15 mouse cellular contexts compared by ENCODE assay signal in the genomic region with DNA sequence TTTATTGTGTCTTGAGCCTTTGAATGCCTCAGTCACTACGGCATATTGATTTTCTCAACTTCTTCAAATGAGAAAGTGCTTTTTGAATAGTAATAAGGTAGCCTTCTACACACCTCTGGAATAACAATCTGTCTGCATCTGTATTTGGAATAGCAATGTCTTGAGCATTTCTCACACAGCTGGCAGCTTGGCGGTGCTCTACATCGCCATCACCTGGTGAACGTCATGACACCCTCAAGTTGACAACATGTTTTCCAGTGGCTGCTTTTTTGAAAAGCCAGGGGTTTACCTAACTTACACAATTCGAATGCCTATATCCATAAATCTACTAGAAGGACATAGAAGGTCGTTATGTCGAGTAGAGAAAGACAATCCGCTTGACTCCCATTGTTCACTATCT. TPM values are rescaled to one million over a fixed set of nuclear protein-coding genes. Genes with fewer than 3 reads are reported as not detected.
DNase-seq lines count a peak whose midpoint lies in the region; ATAC-seq and TF ChIP-seq lines count a peak whose summit lies in the region.
"Had no signal": no experiment of that assay in that cellular context is flagged by ENCODE, and none has a peak within 500 bp of the region (broad histone marks: within the 10 kb centered on the region; RNA-seq: fewer than 3 reads in every experiment).

No protein-coding gene starts in this region.

- no peaks in the 10 kb centered on the region for H3K79me2 ChIP-seq in CH12.LX (replicated peaks; ENCODE audit: control insufficient read depth, extremely low read depth, insufficient read depth, poor library complexity, severe bottlenecking)

- no peak overlapping the region for H3K9ac ChIP-seq in limb, embryonic 11.5 days (ENCODE audit: low read length)
- no peak overlapping the region for H3K9ac ChIP-seq in CH12.LX (ENCODE audit: insufficient read depth, low read depth)
- H3K9ac ChIP-seq: lung, embryonic 15.5 days had no signal

- ATAC-seq in cerebellum, adult (ENCODE audit: insufficient number of reproducible peaks, low FRiP score, low TSS enrichment), result no peak
- ATAC-seq in limb, embryonic 11.5 days (ENCODE audit: insufficient number of reproducible peaks, low FRiP score, low TSS enrichment, low read depth), result no peak
- ATAC-seq: inflammation-experienced regulatory T-cells, adult 6 months had no signal

- H3K4me3 ChIP-seq in cerebellum, adult 2 months (replicated peaks; ENCODE audit: insufficient read depth, low read depth, low read length), result no peak overlapping the region
- no peak overlapping the region for H3K4me3 ChIP-seq in limb, embryonic 11.5 days (ENCODE audit: low read depth, low read length)
- H3K4me3 ChIP-seq in limb, embryonic 10.5 days, result no peak overlapping the region
- no peak overlapping the region for H3K4me3 ChIP-seq in CH12.LX (replicated peaks in 1 of 3; ENCODE audit: low read depth in 2 of 3, low read length in 2 of 3, poor library complexity in 1 of 3)
- H3K4me3 ChIP-seq: forebrain, embryonic 10.5 days; lung, embryonic 15.5 days; midbrain, embryonic 10.5 days had no signal

- no peak for TF ChIP-seq POLR2A in cerebellum, adult 2 months (IDR thresholded peaks at IDR 0.05; ENCODE audit: borderline replicate concordance, insufficient read depth, low read length)
- TF ChIP-seq POLR2A in CH12.LX (IDR thresholded peaks at IDR 0.05; ENCODE audit: low read depth, low read length), result no peak
- no peak for TF ChIP-seq POLR2A in brain, embryonic 14.5 days (IDR thresholded peaks at IDR 0.05; ENCODE audit: borderline replicate concordance, extremely low read depth, insufficient read depth, insufficient read length, poor library complexity, severe bottlenecking)

- no peaks in the 10 kb centered on the region for H3K9me3 ChIP-seq in limb, embryonic 11.5 days (ENCODE audit: control insufficient read depth, low read length)
- H3K9me3 ChIP-seq in limb, embryonic 10.5 days (replicated peaks), result no peaks in the 10 kb centered on the region
- no peaks in the 10 kb centered on the region for H3K9me3 ChIP-seq in CH12.LX (replicated peaks; ENCODE audit: low read length)
- H3K9me3 ChIP-seq: forebrain, embryonic 10.5 days; lung, embryonic 15.5 days; midbrain, embryonic 10.5 days had no signal

- no peak for DNase-seq in cerebellum, adult 2 months
- peak; percentile 26 for DNase-seq in limb, embryonic 11.5 days (ENCODE audit: low spot score)
- no peak for DNase-seq in limb, embryonic 10.5 days (ENCODE audit: low spot score)
- DNase-seq in CH12.LX (ENCODE audit: extremely low read depth), result peak; percentile 17
- peak; percentile 18 for DNase-seq in brain, embryonic 14.5 days (ENCODE audit: low read depth)
- no peak for DNase-seq in yolk sac, embryonic 10.5 days (ENCODE audit: low spot score)
- DNase-seq in spleen, postnatal 4 days (ENCODE audit: low spot score in 2 of 2), result no peak
- DNase-seq: adrenal gland, adult 2 months; heart, adult 18-20 months; heart, postnatal 14 days had no signal

- no peak for TF ChIP-seq EP300 in CH12.LX (IDR thresholded peaks at IDR 0.05; ENCODE audit: low read length)

- no peak overlapping the region for H3K27ac ChIP-seq in cerebellum, adult 2 months (ENCODE audit: insufficient read depth, low read length)
- H3K27ac ChIP-seq in limb, embryonic 11.5 days (replicated peaks; ENCODE audit: low read depth, low read length), result no peak overlapping the region
- no peak overlapping the region for H3K27ac ChIP-seq in limb, embryonic 10.5 days
- no peak overlapping the region for H3K27ac ChIP-seq in CH12.LX (ENCODE audit: insufficient read depth, low read depth)
- H3K27ac ChIP-seq: forebrain, embryonic 10.5 days; lung, embryonic 15.5 days; midbrain, embryonic 10.5 days had no signal

- no peaks in the 10 kb centered on the region for H3K27me3 ChIP-seq in cerebellum, adult 2 months (ENCODE audit: control insufficient read depth, insufficient read depth, low read length)
- no peaks in the 10 kb centered on the region for H3K27me3 ChIP-seq in limb, embryonic 11.5 days (ENCODE audit: control insufficient read depth, insufficient read depth, low read length)
- H3K27me3 ChIP-seq in limb, embryonic 10.5 days (ENCODE audit: low read depth, poor library complexity, severe bottlenecking), result no peaks in the 10 kb centered on the region
- H3K27me3 ChIP-seq in CH12.LX (replicated peaks), result no peaks in the 10 kb centered on the region
- H3K27me3 ChIP-seq: lung, embryonic 15.5 days had no signal

- TF ChIP-seq CTCF in cerebellum, adult 2 months (IDR thresholded peaks at IDR 0.05; ENCODE audit: borderline replicate concordance, insufficient read depth, low read depth, low read length), result 0 out of 2 replicates have a peak, but pooled peaks have one; percentile 1
- TF ChIP-seq CTCF in CH12.LX (conservative IDR thresholded peaks at IDR 0.05 in 1 of 2, IDR thresholded peaks at IDR 0.05 in 1 of 2; ENCODE audit: low read depth in 2 of 2, low read length in 2 of 2), result peak; percentile 51 to 54; a peak in 3 of 4 replicates
- TF ChIP-seq CTCF in brain, embryonic 14.5 days (IDR thresholded peaks at IDR 0.05; ENCODE audit: borderline replicate concordance, extremely low read depth, insufficient read depth, insufficient read length), result peak; percentile 30; the same call in 1 of the 2 replicates

- H3K4me1 ChIP-seq in cerebellum, adult 2 months (ENCODE audit: control insufficient read depth, insufficient read depth, low read length), result no peaks in the 10 kb centered on the region
- no peaks in the 10 kb centered on the region for H3K4me1 ChIP-seq in limb, embryonic 11.5 days (ENCODE audit: control insufficient read depth, insufficient read depth, low read length)
- H3K4me1 ChIP-seq in limb, embryonic 10.5 days, result no peaks in the 10 kb centered on the region
- peaks cover 0 to 7% of the 10 kb centered on the region in 2 experiments; a peak in 2 of 4 replicates for H3K4me1 ChIP-seq in CH12.LX (ENCODE audit: control insufficient read depth in 1 of 2, insufficient read depth in 2 of 2)
- H3K4me1 ChIP-seq: forebrain, embryonic 10.5 days; lung, embryonic 15.5 days; midbrain, embryonic 10.5 days had no signal

- no peak for TF ChIP-seq RAD21 in CH12.LX (IDR thresholded peaks at IDR 0.05; ENCODE audit: low read depth, low read length)

- no peaks in the 10 kb centered on the region for H3K36me3 ChIP-seq in limb, embryonic 11.5 days (ENCODE audit: control insufficient read depth, insufficient read depth, low read length)
- no peaks in the 10 kb centered on the region for H3K36me3 ChIP-seq in limb, embryonic 10.5 days
- H3K36me3 ChIP-seq in CH12.LX (replicated peaks in 1 of 2; ENCODE audit: control insufficient read depth in 1 of 2, insufficient read depth in 1 of 2, low read length in 1 of 2), result no peaks in the 10 kb centered on the region
- H3K36me3 ChIP-seq: forebrain, embryonic 10.5 days; lung, embryonic 15.5 days; midbrain, embryonic 10.5 days had no signal

- in situ Hi-C loops in CH12.LX (cut with MboI; ENCODE audit: low pct_ligation_motif_present, low pct_unique_long_range_greater_than_20kb, low sequenced_read_pairs), result no loop called here

- WGBS in cerebellum, adult 2 months, result 71% methylated on average over 8 of the region's 8 CpGs
- WGBS in limb, embryonic 11.5 days, result 57% methylated on average over 8 of the region's 8 CpGs
- 62% methylated on average over 8 of the region's 8 CpGs for WGBS in limb, embryonic 10.5 days

- no peak overlapping the region for H3K4me2 ChIP-seq in limb, embryonic 11.5 days (ENCODE audit: low read depth, severe bottlenecking)
- H3K4me2 ChIP-seq in CH12.LX (ENCODE audit: insufficient read depth, low read depth, poor library complexity, severe bottlenecking), result no peak overlapping the region
- H3K4me2 ChIP-seq: lung, embryonic 15.5 days had no signal

- dilution Hi-C loops in CH12.LX (cut with MboI; ENCODE audit: extremely low pct_ligation_motif_present, extremely low pct_unique_long_range_greater_than_20kb, low sequenced_read_pairs), result no loop called here

TF ChIP-seq in CH12.LX, 34 proteins besides CTCF, POLR2A, EP300 and RAD21:
- TF ChIP-seq SMC3 (IDR thresholded peaks at IDR 0.05; ENCODE audit: low read depth, low read length) (peak; percentile 17; the same call in 1 of the 2 replicates), MAX (IDR thresholded peaks at IDR 0.05; ENCODE audit: low read length) (no peak), GABPA (IDR thresholded peaks at IDR 0.05; ENCODE audit: insufficient replicate concordance, low read depth, low read length) (no peak), JUN (IDR thresholded peaks at IDR 0.05; ENCODE audit: insufficient read depth, low read depth, low read length) (no peak), ZKSCAN1 (IDR thresholded peaks at IDR 0.05; ENCODE audit: borderline replicate concordance, low read depth, low read length) (no peak), RCOR1 (conservative IDR thresholded peaks at IDR 0.05; ENCODE audit: low read depth, low read length) (no peak)

RNA-seq across cellular contexts. Expression of a gene that starts 51.5 kb away (rescaled TPM):
- 21.0 and 22.6 TPM in 2 replicates for polyA plus RNA-seq in cerebellum, adult 2 months (2012; rRNA removed)
- 150 and 154 TPM in 2 replicates for polyA plus RNA-seq in limb, embryonic 11.5 days (2014; fragmentation: Nextera tagmentation; extraction: Ambion mirVana)
- 102 and 106 TPM in 2 replicates for polyA plus RNA-seq in limb, embryonic 10.5 days (2016; fragmentation: Nextera tagmentation; extraction: Ambion mirVana)
- 31.0 and 43.4 TPM in 2 replicates for total RNA-seq in CH12.LX (2012; rRNA removed)
- 201 and 214 TPM in 2 replicates for total RNA-seq in CH12.LX (2014; rRNA removed)
- 116 TPM in 2 replicates for polyA plus RNA-seq in CH12.LX (2012; ENCODE audit: insufficient read length, low read depth)
- polyA plus RNA-seq in brain, embryonic 14.5 days (2012; rRNA removed), result 40.8 and 43.1 TPM in 2 replicates

Comparison
In these comparisons a context has a peak if more than half of its experiments do, and no peak if none do; other contexts are left out.
1. DNase-seq: peak in limb, embryonic 11.5 days (single experiment), CH12.LX (single experiment) and brain, embryonic 14.5 days (single experiment); none in cerebellum, adult 2 months (0 of 2), limb, embryonic 10.5 days (single experiment), yolk sac, embryonic 10.5 days (single experiment) and spleen, postnatal 4 days (0 of 2).
2. CTCF ChIP-seq: peak in every context shown above with its lines; median percentile 52 in CH12.LX; 30 in brain, embryonic 14.5 days; 1 in cerebellum, adult 2 months.